Mouse (Mus musculus): ENCODE data around the gene Abhd14b.

GRCm38 (mm10) chr9:106483606-106484005 is 36.3 kb downstream of the Abhd14b start:
- no peak for TF ChIP-seq CTCF (IDR thresholded peaks at IDR 0.05; ENCODE audit: low read depth)
- TF ChIP-seq EP300 (IDR thresholded peaks at IDR 0.05; ENCODE audit: low read depth) = no peak

Measured in liver, embryonic 14.5 days (tissue).